Mouse (Mus musculus) gonadal fat pad, adult 2 months (tissue): ENCODE data around the gene Ajuba. TPM values are rescaled to one million over a fixed set of nuclear protein-coding genes. Genes with fewer than 3 reads are reported as not detected.

ENCODE experiments used
- DNase-seq: peaks from one replicate; pipeline ENCODE4 v3.0.0-alpha.2; 2012; ENCODE audit warnings: low read depth
- polyA plus RNA-seq: library from polyadenylated mRNA; depleted of rRNA; stranded (reverse); fragments of >200 nt; gene quantifications from 2 replicates; pipeline ENCODE4 v1.2.3, GENCODE M21; 2012; rRNA removed

The Ajuba gene
- polyA plus RNA-seq, 1 experiment, result 32.2 TPM

GRCm38 (mm10) chr14:54544703-54545102 is 32.7 kb downstream of the Ajuba start:
- DNase-seq, result no peak

- DNase-seq, result no peak
Measured at GRCm38 (mm10) chr14:54540771-54541170, 36.6 kb downstream of the Ajuba start.

- DNase-seq, result no peak
Measured at GRCm38 (mm10) chr14:54538580-54538979, 38.8 kb downstream of the Ajuba start.

- DNase-seq, result no peak
Measured at GRCm38 (mm10) chr14:54528446-54529111, 48.8 kb downstream of the Ajuba start.

- DNase-seq, result no peak
Measured at GRCm38 (mm10) chr14:54528007-54528393, 49.4 kb downstream of the Ajuba start.

- no peak for DNase-seq
Measured at GRCm38 (mm10) chr14:54527227-54528006, 49.9 kb downstream of the Ajuba start.

GRCm38 (mm10) chr14:54523600-54523999 is 53.8 kb downstream of the Ajuba start:
- DNase-seq, result no peak

Other genes with a start within 250 kb of the Ajuba start
- 115 and 121 TPM in 2 replicates for gene Oxa1l, start 216.7 kb downstream of the Ajuba start, polyA plus RNA-seq
- 9.1 and 10.0 TPM in 2 replicates for gene Slc7a7, start 159.8 kb downstream of the Ajuba start, polyA plus RNA-seq
- gene Mrpl52, start 150.6 kb downstream of the Ajuba start, polyA plus RNA-seq, result 219 and 296 TPM in 2 replicates
- 80.8 and 143 TPM in 2 replicates for gene Mmp14, start 145.9 kb downstream of the Ajuba start, polyA plus RNA-seq
- gene Lrp10, start 113.4 kb downstream of the Ajuba start, polyA plus RNA-seq, result 125 and 172 TPM in 2 replicates
- 0.59 and 0.75 TPM in 2 replicates for gene Rem2, start 101.5 kb downstream of the Ajuba start, polyA plus RNA-seq
- 34.3 and 41.9 TPM in 2 replicates for gene Prmt5, start 60.0 kb downstream of the Ajuba start, polyA plus RNA-seq
- 49.0 and 57.0 TPM in 2 replicates for gene Haus4, start 22.9 kb downstream of the Ajuba start, polyA plus RNA-seq
- 10.9 and 14.6 TPM in 2 replicates for gene 4931414P19Rik, start 28.4 kb upstream of the Ajuba start, polyA plus RNA-seq
- gene Psmb5, start 40.5 kb upstream of the Ajuba start, polyA plus RNA-seq, result 214 and 260 TPM in 2 replicates
- gene Psmb11, start 43.9 kb upstream of the Ajuba start, polyA plus RNA-seq, result not detected in 2 replicates
- not detected in 2 replicates for gene Gm17606, start 63.4 kb upstream of the Ajuba start, polyA plus RNA-seq
- 3.8 and 5.4 TPM in 2 replicates for gene Cdh24, start 63.8 kb upstream of the Ajuba start, polyA plus RNA-seq
- 57.6 and 61.5 TPM in 2 replicates for gene 1700123O20Rik, start 108.7 kb upstream of the Ajuba start, polyA plus RNA-seq
- 94.9 and 98.3 TPM in 2 replicates for gene Acin1, start 109.4 kb upstream of the Ajuba start, polyA plus RNA-seq
- 0.08 and 0.16 TPM in 2 replicates for gene Gm29776, start 121.3 kb upstream of the Ajuba start, polyA plus RNA-seq
- 0.48 and 0.63 TPM in 2 replicates for gene Cebpe, start 134.6 kb upstream of the Ajuba start, polyA plus RNA-seq
- gene Slc7a8, start 204.4 kb upstream of the Ajuba start, polyA plus RNA-seq, result 41.8 and 54.3 TPM in 2 replicates
- gene Rnf212b, start 236.6 kb upstream of the Ajuba start, polyA plus RNA-seq, result not detected in 2 replicates